Mouse (Mus musculus) layer of hippocampus, adult 9-10 months (tissue): ENCODE data around the gene Wbp11.
A peak's percentile ranks its signal among the peaks of the same experiment; 100 is the strongest.

Source experiments
- DNase-seq: peaks from one replicate; pipeline ENCODE4 v3.0.0; 2022; ENCODE audit warnings: low spot score

Wbp11 gene

DNA sequence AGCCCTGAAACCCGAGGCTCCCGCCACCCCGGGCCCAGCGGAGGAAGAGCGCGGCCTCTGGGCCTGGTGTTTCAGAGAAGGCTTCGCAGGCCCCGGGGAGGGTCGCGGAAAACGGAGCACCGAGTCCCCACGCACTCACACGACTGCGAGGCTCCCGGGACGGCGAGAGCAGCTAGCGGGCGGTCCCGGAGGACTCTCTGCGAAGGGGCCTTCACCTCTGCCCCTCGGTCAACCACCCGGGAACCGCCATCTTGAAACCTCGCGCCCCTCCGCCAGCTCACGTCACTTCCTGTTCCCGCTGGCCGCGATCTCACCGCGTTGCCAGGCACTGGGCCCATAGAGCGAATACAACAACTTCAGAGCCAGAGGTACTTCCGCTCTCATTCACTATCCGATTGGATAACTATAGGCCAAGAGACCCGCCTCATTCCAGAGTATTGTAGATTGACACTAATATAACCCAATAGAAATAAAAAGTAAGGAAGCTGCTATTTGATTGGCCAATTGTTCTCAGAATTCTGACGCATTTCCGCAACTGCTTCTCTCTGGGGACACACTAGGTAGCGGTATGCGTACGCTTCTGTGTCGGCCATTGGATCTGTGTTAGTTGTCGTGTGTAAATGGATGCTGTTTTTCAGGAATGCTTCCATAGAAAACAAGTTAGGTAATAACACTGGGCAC, at the start of gene Wbp11:
Gene Wbp11, minus strand, starts transcription at position 353 of the 681 bp plus-strand sequence.
- peak; percentile 97 for DNase-seq

DNA sequence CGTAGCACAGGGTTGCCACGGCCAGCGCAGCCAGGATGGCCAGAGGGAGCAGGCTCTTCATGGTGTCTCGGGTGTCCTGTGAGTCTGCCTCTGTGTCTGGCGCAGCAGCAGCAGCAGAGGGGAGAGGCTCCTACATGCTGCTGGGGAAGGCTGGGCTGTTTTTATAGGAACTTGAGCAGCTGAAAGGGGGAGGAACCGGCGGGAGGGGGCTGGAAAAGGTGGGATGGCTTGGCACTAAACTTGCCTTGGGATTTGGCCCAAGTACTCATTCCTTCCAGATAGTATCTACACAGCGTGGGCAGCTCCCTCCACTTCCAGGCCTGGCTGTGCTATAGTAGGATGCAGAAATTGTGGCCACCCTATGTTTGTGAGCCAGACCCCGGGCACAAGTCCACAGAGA, 47.6 kb upstream of the Wbp11 start, which contains the start of gene Mgp:
Gene Mgp, minus strand, starts transcription at position 154 of the 400 bp plus-strand sequence.
- no peak for DNase-seq

DNA sequence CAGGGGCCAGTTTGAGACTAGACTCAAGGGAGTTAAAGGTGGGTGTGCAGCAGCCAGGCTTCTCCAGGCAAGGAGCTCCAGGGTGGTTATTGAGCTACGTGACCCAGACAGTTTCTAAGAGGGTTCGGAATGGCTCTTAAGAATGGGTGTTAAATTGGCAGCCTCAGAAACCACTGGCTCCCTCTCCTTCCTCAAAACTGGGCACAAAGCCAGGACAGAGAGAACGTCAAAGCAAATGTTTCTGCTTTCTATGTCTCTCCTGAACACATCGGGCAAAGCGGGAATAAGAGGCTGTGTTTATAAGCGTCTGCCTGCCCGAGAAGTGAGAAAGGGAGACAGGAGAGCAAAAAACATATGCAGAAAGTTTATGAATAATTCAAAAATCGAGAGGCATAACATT, 46.6 kb upstream of the Wbp11 start:
- no peak for DNase-seq

DNA sequence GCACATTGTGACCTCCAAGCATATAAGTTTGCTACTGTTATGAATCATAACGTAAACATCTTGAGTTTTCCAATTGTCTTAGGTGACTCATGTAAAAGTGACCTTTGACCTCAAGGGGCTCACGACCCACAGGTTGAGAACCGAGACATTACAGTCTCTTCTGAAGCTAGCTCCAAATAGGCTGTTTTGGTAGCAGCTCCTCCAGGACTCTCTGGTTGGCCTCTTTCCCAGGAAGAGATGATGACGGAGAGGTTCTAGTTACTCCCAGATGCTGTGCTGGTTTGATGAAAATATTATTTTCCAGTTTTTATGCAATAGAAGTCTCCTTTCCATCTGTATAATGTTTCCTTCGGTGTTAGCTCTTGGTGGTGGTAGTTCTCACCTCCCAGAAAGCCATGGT, 40.9 kb upstream of the Wbp11 start:
- DNase-seq, result no peak

DNA sequence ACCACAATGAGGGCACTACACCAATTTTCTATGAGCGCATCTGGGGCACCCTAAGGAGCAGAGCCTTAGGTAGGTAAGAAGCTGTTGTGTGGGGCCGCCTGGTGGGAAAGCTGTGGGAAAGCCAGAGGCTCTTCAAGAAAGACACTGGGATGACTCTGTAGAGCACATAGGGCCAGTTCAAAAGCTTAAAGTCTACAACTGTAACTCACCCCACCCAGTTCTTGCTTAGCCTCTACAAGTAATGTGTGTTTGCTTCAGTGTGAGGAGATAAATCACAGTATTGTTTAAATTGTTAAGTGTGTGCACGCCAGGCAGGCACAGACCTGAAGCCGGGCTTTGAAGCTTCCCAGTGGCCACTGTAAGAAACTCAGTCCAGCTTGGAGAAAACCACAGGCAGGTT, 38.1 kb upstream of the Wbp11 start:
- no peak for DNase-seq

DNA sequence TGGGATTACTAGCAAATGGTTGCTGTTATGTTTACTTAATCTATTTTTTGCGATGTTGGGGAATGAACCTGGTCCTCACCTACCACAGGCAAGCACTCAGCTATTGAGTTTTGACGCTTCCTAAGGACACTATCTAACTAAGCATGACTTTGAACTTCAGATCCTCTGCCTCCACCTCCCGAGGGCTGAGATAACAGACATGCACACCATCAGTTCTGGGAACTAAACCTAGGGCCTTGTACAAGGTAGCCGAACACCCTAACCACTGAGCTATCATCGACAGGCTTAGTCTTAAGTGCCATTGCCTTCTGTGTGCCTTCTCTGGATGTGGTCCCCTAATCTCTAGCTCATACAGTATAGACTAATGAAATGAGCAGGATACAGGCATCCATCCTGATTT, 37.3 kb upstream of the Wbp11 start:
- no peak for DNase-seq

DNA sequence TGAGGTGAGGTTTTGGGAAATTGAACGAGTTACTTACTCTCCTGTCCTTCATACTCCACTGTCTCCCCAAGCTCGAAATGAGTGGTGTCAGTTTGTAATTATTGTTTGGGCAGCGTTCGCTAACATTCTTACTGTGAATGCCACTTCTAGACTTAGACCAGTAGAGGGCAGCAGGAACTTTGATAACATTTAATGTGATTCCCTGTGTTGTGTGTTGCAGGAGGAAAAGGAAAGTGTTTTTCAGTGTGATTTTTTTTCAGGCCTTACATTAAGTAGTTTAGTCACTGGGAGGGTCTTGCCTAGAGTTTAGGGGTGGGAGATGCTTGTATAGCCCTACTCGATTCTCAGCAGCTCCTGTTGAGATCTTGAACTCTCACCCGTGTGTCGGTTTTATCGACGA, 33.0 kb upstream of the Wbp11 start:
- DNase-seq, result peak; percentile 56

DNA sequence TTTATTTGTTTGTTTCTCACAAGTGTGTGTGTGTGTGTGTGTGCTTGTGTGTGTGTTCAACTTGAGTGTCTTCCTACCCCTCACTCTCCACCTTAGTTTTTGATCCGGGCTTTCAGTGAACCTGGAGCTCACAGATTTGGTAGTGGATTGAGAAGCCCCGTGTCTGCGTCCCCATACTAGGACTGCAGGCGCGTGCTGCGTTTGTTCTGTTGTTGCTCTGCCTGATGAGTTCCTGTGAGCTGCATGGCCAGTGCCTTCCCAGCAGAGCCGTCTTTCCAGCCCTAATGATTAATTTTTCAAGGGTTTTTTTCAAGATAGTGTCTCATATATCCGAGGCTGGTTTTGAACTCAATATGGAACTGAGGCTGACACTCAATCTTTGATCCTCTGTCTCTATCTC, 30.4 kb upstream of the Wbp11 start:
- DNase-seq, result no peak

DNA sequence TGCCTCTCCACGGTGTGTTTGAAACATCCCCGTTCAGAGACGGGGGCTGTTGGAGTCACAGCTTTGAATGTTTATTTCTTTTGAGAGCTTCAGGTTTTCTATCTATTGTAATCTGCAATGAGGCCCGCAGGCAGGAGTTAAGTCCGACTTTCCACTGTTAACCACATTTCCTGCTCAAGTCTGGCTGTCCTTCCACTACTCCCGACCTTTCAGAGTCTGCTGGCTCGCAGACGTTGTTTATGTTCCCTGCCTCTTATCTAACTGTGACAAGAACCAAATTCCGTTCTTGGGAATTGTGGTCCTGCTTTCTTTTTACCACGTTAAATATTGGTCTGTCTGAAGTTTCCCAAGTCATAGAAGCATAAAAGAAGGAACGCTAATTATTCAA, 29.8 kb upstream of the Wbp11 start:
- no peak for DNase-seq

DNA sequence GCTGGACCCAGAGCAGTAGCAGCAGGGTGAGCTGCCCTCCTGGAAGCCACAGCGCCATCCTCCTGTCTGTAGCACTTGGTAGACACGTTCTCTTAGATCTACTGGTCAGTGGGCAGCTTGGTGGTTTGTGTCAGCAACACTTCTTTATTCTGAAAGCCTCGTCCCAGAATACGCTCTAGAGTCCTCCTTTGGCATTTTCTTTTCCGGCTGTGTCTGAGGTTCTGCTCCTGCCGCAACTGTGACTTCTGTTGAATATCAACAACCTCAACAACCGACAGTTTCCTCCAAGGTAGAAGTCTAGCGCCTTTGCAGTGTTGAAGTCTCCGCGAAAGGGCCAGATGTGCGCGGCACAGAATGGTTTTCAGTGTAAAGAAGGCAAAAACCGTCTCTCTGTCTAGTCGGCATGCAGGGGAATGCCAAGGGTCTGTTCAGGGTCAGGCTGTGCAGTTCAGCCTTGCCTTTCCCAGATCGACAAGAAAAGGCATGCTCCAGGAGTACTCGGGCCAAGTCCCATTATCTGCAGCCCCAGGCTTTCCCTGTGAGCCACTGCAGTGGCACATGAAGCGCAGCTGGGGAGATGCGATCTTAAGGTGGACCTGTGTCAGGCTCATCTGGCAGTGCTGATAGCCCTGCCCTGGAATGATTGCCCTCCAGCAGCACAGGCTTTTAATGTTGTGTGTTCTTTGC, 29.3 kb upstream of the Wbp11 start, which contains the start of gene Art4:
Gene Art4, minus strand, starts transcription at position 548 of the 687 bp plus-strand sequence.
- DNase-seq, result no peak

DNA sequence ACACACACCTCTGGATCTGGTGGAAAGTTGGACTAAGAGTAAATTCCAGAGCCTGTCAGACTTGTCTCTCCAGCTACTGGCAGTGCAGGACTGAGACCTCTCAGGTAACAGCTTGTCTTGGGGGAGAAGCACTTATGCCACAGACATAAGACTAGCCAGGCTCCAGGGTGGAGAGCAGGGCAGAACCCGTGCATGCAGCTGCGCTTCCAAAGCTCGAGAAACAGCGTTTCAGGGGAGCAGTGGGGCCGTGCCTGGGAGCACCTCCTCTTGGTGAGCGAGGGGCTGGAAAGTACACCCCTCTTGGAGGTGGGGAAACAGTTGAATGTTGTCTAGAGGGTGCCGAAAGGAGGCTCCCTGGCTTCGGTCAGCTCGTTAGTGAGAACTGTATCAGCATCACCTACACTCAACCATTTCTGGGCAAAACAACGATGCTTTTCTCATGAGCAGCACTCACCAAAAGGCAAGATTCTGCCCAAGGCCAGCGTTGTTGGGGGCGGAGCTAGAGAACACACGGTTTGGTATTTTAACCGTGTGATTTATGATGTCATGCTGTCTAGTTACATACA, 28.1 kb upstream of the Wbp11 start:
- no peak for DNase-seq

DNA sequence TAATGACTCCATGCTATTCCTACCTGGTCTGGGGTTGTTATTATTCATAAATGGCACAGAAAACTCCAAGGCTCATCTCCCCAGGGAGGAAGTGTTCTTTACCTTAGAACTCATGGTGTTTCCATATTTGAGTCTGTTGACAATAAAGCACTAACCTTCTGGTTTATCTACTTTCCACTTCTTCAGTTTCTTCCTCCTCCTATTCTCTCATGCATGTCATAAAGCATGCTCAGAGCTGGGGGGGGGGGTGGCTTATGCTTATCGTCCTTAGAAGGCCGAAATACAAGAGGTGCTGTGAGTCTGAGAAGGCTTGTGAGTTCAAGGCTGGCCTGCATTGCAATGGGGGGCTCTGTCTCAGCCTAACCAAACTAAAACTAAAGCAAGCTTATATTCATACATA, 27.1 kb upstream of the Wbp11 start:
- DNase-seq, result no peak

DNA sequence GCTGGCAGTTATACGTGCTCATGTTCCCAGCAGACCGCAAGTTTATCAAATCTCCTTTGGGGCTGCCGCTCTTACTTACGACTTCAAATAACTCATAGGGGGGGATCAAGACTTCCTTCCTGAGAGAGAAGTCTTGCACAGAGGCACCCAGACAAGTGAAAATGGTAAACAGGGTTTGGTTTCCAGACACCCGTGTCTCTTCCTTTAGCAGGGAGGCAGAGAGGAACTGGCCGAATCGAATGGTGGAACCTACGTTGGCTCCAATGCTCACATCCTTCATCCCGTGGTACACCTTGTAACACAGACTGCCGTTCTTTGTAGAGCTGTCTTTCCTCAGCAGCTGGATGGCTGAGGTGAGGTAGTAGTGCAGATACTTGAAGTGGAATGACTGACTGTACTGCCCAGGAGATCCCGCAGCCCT, 26.3 kb upstream of the Wbp11 start:
- no peak for DNase-seq

DNA sequence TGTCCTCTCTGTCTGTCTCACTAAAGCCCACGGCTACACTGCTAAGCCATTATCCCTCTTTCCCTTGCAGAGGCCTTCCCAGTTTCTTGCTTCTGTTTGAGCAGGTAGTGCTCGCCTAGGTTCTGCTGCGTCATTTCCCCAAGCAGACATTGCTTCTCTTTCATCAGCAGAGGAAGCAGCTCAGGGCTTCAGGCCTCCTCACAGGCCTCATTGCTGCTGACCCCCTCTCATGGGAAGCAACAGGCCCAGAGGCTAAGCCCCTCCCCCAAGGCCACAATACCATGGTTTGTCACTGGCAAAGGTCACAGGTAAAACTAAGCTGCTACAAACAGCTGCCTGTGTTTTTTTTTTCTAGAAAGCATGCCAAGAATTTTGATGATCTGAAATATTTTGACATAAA, 24.7 kb upstream of the Wbp11 start:
- DNase-seq, result no peak

DNA sequence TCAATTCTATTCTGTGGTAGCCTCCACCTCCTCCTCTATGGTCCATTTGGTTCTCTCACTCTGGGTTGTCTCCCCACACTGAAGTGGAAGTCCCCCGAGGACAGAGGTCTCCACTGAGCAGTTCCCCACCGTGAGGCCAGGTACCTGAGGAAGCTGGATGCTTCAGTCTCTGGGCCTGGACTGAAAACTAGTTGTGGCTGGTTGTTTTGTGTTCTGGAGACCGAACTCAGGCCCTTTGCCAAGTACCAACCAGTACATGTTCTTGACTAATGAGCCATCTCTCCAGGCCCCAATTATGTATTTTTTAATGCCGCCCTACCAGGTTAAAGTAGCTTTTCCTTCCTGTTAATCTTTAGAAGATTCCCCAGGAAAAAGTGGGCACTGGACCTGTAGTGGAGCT, 24.3 kb upstream of the Wbp11 start:
- no peak for DNase-seq

DNA sequence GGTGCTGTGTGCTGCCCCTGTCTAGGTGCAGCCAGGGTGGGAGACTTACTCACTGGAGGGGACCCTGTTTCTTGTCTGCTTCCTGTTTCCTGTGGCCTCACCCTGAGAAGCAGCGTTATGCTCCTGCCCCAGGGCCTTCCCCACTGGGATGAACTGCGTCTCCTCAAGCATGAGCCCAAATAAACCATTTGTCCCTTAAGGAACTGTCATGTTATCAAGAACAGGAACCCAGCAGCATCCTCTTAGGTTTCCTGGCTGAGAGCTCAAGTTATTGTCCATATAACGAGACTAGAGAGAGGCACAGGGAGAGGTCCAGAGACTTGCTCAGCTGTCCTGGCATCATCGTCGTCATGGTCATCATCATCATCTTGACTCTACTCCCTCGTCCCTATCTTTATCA, 22.2 kb upstream of the Wbp11 start:
- DNase-seq, result no peak

DNA sequence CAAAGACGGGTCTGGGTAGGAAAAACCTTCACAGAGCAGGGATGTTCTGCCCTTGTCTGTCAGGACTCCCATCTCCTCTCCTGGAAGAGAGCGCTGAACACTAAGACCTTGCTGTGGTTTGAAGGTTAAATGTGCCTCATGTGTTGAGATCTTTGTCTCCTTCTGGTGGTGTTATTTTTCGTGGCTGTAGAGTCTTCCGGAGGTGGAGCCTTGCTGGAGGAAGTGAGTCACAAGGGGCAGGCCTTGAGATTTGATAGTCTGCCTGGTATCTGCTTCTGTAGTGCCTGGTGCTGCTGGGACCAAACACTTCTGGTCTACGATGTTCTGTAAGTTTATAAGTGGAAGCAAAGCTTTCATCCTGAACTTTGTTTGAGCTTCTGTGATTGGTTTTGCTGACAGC, 20.9 kb upstream of the Wbp11 start:
- no peak for DNase-seq

DNA sequence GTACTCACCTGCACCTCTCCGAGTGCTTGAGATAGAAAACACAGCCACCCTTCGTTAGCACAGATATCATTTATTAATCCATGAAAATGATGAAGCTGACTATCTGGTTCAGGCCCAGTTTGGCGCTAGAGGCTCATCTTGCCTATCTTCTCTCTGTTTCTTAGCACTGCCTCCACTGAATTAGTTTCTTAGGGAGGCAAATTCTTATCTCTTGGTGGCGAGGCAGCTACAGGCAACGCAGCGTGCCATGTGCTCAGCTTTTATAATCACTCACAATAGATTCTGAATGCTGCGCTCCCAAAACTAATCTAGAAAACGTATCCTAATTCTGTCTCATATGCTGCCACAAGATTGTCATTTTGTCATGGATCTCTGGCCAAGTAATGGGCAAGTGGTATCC, 20.4 kb upstream of the Wbp11 start:
- no peak for DNase-seq

DNA sequence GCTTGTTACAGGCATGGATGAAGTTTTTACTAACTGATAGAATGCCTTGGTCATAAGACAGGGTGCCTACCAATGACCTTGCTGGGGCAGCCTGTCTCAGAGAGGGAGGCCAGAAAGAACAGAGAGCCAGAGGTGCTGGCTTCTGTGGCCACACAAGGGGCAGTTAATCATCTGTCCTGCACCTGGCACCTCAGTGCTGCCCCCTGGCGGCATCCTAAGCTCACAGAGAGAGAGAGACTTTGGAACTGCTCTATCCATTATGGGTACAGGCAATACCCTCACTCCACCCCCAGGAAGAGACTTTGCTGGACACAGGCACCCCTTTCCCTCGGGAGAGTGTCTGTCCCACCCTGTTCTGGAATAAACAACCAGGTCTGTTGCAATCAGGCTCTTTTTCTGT, 19.8 kb upstream of the Wbp11 start:
- DNase-seq, result no peak

DNA sequence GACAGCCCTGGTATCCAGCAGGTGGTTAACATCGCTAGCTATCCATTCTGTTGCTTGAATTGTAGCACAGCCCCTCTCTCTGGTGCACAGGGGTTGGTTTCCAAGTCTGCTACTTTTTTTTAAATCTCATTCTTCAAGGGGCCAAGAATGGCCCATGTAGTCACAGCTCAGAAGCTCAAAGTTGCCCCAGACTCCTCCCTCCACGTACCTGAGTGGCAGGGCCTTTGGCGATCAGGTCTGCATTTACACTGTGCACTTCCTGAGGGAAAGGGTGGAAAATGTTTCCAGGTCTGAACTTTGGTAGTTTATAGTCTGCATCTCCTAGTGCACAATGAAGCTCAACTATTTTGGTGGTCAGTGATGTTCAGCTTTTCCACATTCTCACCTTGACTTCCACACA, 19.2 kb upstream of the Wbp11 start:
- no peak for DNase-seq

DNA sequence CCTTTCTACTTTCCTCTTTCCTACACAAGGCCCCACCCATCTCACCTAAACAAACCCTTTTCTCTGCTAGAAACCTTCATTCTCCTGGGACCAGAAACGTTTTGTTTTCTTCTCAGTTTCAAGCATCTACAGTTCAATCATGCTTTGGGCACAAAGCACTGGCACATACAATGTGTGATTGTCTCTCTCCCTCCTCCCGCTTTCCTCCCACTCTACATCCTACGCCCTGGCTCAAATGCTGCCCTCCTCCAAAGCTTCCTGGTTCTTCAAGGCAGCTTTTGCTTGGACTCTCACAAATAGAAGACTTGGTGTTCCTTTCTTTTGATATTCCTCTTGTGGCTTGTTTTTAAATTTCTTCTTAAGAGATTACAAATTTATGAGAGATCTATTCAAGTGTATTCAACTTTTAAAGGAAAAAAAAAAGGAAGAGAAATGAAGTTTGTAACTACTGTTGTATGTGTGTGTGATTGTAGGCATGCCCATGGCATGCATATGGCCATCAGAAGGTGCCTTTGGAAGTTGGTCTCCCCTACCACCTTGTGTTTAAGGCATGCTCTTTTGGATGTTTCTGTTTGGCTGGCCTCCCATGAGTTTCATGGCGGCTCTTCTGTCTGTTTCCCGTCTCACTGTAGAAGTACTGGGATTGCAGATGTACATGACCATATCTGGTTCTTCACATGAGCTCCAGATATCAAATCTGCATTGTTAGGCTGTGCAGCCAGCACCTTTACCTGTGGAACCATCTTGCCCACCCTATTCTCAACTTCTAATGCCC, 17.9 kb upstream of the Wbp11 start:
- DNase-seq, result no peak

DNA sequence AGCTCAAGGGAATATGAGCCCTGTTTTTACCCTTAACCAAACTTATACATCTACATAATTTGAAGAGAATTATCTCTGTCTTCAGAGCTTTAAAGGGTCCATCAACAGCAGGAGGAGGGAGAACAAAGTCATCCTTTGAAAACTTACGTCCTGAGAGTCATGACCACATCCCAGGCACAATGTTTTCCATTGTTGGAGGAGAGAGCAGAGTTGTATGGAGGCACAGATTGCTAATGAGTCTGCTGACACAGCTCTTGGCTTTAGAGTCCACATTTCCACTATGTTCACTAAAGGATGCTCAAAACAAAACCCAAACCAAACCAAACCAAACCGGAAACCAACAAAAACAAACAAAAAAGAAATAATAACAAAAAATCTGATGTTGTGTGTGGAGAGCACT, 16.9 kb upstream of the Wbp11 start:
- DNase-seq, result no peak

DNA sequence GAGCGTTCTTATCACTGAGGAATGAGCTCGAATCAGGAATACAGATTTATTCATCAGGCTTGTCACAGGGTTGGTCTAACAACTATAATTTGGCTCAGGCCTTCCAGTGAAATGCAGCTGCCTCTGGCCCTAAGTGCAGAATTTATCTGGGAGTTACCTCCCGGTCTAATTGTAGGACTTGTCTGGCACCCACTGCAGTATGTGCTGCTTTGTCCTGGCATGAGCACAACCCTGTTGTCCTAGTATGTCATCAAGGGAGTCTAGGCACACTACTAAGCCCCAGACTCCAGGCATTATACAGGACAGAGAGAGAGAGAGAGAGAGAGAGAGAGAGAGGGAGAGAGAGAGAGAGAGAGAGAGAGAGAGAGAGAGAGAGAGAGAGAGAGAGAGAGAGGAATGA, 9.3 kb upstream of the Wbp11 start:
- no peak for DNase-seq
